Mouse (Mus musculus) natural killer cell, adult 2 months (primary cell): ENCODE data around the gene Usp33.

Source experiments
- DNase-seq, 2 experiments: peaks; one replicate each; pipeline ENCODE4 v3.0.0; 2022; ENCODE audit warnings: low spot score in 2 of 2

Gene Usp33

GRCm38 (mm10) chr3:152401964-152402670, 55.8 kb downstream of the Usp33 start:
- peak in 1 of 2 experiments; percentile 18 for DNase-seq

- DNase-seq = no peak
These were observed 56.4 kb downstream of the Usp33 start for GRCm38 (mm10) chr3:152402671-152403066.

DNA sequence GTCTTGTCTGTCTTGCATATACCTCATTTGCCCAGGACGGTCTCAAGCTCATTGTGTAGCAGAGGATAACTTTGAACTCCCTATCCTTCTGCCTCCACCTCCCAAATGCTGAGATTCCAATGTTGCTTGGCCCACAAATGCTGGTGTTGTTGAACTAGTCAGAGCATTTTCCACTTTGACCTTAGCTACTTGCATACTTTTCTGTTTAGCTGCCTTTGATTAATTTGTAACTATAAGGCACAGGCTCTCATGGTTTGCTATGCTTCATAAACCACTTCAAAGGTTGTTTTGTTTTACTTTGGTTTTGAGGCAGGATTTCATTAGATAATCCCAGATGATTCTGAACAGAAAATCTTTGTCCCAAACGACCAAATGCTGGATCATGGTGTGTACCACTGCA, 57.5 kb downstream of the Usp33 start:
- no peak for DNase-seq

GRCm38 (mm10) chr3:152405420-152405819, 59.1 kb downstream of the Usp33 start:
- no peak for DNase-seq

GRCm38 (mm10) chr3:152405978-152406640, 59.8 kb downstream of the Usp33 start:
- no peak for DNase-seq

GRCm38 (mm10) chr3:152410980-152411551, 64.8 kb downstream of the Usp33 start:
- DNase-seq = no peak

- no peak for DNase-seq
These were observed 66.1 kb downstream of the Usp33 start for GRCm38 (mm10) chr3:152412362-152412761.

- DNase-seq = no peak
These were observed 82.6 kb downstream of the Usp33 start for GRCm38 (mm10) chr3:152428925-152429324.

DNA sequence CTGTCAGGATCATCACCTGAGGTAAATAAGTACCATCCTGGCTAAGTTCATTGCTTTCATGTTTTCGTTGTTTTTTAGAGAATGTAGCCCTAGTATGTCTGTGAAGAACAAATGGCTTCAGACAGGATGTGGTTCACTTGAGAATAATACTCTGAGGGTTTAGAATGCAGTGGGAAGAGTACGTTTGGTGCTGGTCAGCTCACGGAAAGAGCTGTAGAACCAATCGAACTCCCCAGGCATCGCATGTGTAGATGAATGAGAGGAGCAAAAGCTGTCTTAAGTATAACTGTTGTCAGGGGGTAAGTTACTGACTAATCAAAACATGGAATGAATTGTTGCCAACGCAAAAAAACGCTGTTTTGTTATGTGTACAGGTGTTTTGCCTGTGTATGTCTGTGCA, 86.4 kb downstream of the Usp33 start:
- DNase-seq = peak in 1 of 2 experiments; percentile 6

DNA sequence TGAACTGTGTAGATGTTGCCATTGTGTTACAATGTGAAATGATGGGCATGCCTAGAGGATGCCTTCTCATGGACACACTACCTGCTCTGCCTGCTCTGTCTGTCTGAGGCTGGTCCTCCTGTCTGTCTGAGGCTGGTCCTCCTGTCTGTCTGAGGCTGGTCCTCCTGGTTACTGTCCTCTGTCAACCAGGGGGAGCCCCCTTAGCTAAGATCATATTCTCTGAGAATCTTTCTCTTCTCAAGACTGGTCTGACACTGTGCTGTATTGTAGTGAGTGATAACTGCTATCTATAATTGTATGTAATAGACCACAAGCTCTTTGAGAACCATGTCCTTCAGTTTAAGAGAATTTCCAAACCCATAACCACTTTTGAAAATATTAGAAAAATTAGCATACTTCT, 89.3 kb downstream of the Usp33 start:
- no peak for DNase-seq

- DNase-seq = no peak
These were observed 91.8 kb downstream of the Usp33 start for GRCm38 (mm10) chr3:152438068-152438467.

GRCm38 (mm10) chr3:152442795-152443194, 96.5 kb downstream of the Usp33 start:
- DNase-seq = no peak
